Mouse (Mus musculus) testis, adult 2 months (tissue): ENCODE data around the gene Zfp369. TPM values are rescaled to one million over a fixed set of nuclear protein-coding genes. Genes with fewer than 3 reads are reported as not detected.

Source experiments
- H3K27ac ChIP-seq: fragments of 200-500 bp; 2 replicates; pipeline ENCODE4 v1.5.1; 2012; ENCODE audit warnings: low read depth, low read length; ENCODE audit not compliant: control insufficient read depth, insufficient read depth
- H3K27me3 ChIP-seq: fragments of 200-500 bp; 2 replicates; pipeline ENCODE4 v1.6.1; 2012; ENCODE audit warnings: mild to moderate bottlenecking, low read length, moderate library complexity; ENCODE audit not compliant: control insufficient read depth, insufficient read depth
- H3K36me3 ChIP-seq: fragments of 200-500 bp; 2 replicates; pipeline ENCODE4 v1.6.1; 2012; ENCODE audit warnings: mild to moderate bottlenecking, low read length; ENCODE audit not compliant: control insufficient read depth, insufficient read depth
- H3K4me1 ChIP-seq: fragments of 200-500 bp; 2 replicates; pipeline ENCODE4 v1.6.1; 2012; ENCODE audit warnings: low read length; ENCODE audit not compliant: control insufficient read depth, insufficient read depth
- H3K4me3 ChIP-seq: fragments of 200-500 bp; 2 replicates; pipeline ENCODE4 v1.5.1; 2012; ENCODE audit warnings: low read depth, mild to moderate bottlenecking, low read length, moderate library complexity, mixed read lengths; ENCODE audit not compliant: control insufficient read depth
- CTCF ChIP-seq: fragments of 200-500 bp; IDR thresholded peaks from 2 replicates; pipeline ENCODE4 v1.5.1; 2012; ENCODE audit warnings: low read depth, mild to moderate bottlenecking, inconsistent platforms, low read length, moderate library complexity; ENCODE audit not compliant: control insufficient read depth, insufficient read depth, insufficient replicate concordance
- POLR2A ChIP-seq: fragments of 200-500 bp; IDR thresholded peaks from 2 replicates; pipeline ENCODE4 v1.6.1; 2012; ENCODE audit warnings: low read depth, mild to moderate bottlenecking, inconsistent platforms, low read length, moderate library complexity; ENCODE audit not compliant: control insufficient read depth
- polyA plus RNA-seq: library from polyadenylated mRNA; depleted of rRNA; stranded (reverse); fragments of >200 nt; gene quantifications from 2 replicates; pipeline ENCODE4 v1.2.3, GENCODE M21; 2012; rRNA removed

Gene Zfp369
- polyA plus RNA-seq: 4.2 and 5.4 TPM in 2 replicates

DNA sequence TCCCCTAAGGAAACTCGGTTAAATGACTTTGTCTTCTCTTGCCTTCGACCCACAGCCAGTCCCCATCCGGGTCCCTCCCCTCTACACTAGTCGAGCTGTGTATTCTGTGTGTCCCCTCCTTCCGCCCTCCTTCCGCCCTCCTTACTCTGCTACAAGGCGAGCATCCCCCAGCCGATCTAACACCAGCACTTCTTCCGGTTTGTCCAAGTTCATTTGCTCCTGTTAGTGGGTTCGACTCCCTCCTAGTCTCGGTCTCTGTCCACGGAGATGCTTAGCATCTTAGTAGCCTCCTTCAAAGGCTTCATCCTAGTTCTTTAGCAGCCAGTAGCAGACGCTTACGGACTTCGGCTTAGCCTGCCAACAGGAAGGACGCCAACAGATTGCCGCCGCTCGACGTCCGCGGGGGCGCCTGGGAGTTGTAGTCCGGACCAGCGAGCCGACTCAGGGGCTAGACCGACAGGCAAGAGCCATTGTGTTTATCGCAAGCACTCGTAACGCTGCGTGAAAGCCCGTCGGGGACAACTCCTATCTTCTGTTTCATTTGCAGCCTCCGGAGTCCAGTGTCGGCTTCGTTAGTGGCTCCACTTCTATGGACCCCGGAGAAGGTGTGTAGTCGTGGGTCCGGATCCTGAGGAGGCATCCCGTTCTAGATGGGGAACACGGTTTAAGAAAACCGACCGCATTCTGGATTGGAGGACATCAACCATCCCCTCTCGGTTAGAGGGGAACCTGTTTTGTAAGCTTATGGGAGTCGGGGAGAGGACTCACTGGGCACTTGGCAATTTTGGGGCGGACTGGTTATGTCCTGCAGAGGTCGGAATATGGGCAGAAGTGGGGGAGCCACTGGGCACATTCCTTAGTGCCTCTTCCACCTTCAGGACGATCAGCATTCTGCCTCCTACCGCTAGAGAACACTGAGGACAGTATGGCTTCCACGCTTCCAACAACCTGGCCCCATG, at the start of gene Zfp369:
Zfp369 (plus strand) TSS at position 432 of the 959 bp plus-strand sequence.
- Histone ChIP-seq H3K27me3 (no peaks in the 10 kb centered on the region), H3K4me1 (peaks cover 4% of the 10 kb centered on the region; the same call in 1 of the 2 replicates), H3K36me3 (no peaks in the 10 kb centered on the region), H3K4me3 (peak within 1 kb of the TSS; percentile 92), H3K27ac (peak within 1 kb of the TSS; percentile 91)
- no peak for TF ChIP-seq CTCF
- TF ChIP-seq POLR2A: peak; percentile 78

DNA sequence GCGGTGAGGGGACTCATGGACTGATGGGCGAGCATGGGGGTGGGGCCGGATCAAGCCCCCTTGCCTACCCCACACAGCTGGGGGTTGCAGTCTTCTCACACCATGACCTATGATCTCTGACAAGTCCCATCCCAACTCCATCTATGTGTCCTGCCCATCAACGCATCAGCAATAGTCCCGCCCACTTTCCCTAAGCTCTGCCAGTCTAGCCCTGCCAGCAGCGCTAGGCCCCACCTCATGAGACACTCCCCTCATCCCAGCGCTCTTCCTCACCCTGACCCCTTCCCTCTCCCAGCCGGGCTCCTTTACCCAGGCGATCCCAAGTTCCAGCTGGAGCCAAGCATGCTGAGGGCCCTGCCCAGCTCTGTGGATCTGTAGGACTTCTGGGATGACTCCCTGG, 41.4 kb upstream of the Zfp369 start:
- Histone ChIP-seq H3K27me3 (no peaks in the 10 kb centered on the region), H3K36me3 (no peaks in the 10 kb centered on the region), H3K4me3 (peak overlapping the region; percentile 55), H3K4me1 (peaks cover 14% of the 10 kb centered on the region), H3K27ac (no peak overlapping the region)
- TF ChIP-seq POLR2A: 0 out of 2 replicates have a peak, but pooled peaks have one; percentile 42
- no peak for TF ChIP-seq CTCF

DNA sequence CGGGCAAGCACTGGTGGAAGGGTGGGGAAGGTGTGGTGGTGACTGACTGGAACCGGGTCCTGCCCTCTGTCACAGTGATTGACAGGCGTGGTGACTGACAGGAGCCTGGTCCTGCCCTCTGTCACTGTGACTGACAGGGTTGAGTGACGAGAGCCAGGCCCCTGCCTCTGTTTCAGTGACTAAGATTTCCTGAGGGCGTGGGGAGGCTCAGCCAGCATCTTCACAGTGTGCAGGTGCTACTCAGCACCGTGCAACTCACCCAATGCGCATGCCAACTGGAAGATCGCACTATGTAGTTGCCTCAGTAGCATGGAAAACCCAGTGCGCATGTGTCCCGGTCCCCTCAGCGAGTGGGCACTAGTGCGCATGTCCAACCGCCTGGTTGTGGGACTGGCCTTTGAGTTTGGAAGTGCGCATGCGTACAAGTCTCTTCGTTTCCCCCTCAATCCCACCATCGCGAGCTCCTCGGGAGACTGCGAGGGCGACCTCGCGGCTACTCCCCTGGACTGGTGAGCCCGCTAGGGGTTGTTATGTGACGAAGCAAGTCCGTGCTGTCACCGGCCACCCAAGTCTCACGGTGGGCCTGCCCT, 38.0 kb upstream of the Zfp369 start:
- peak overlapping the region; percentile 97 for H3K27ac ChIP-seq
- TF ChIP-seq CTCF (no peak), POLR2A (peak; percentile 79; the same call in 1 of the 2 replicates)
- H3K36me3 ChIP-seq: no peaks in the 10 kb centered on the region
- peak overlapping the region; percentile 96 for H3K4me3 ChIP-seq
- no peaks in the 10 kb centered on the region for H3K27me3 ChIP-seq
- H3K4me1 ChIP-seq: peaks cover 17% of the 10 kb centered on the region

DNA sequence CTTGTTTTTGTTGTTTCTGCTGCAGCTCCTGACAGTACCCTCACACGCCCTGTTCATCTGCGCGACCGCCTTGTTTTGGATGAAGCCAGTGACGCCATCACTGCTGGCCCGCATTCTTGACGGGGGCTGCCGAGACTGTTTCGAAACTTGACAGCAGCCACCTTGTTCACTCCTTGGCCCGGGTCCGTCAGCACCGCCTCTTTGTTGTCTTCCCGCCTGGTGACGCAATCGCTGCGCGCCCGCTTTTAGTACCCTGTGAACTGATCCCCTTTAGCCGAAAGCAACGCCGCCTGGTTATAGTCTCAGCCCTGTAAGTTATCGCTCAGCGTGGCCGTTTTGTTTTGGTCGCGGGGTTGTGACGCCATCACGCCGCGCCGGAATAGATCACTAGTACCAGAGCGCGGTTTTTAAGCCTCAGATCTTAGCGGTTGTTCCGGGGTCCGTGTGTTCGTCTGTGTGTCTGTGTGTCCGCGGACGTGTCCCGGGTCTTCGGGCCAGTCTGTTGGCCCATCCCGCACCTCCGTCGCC, 37.5 kb upstream of the Zfp369 start:
- peaks cover 17% of the 10 kb centered on the region for H3K4me1 ChIP-seq
- H3K4me3 ChIP-seq: peak overlapping the region; percentile 96
- H3K27ac ChIP-seq: peak overlapping the region; percentile 97
- TF ChIP-seq CTCF: peak; percentile 0; the same call in 1 of the 2 replicates
- TF ChIP-seq POLR2A: peak; percentile 54
- no peaks in the 10 kb centered on the region for H3K36me3 ChIP-seq
- no peaks in the 10 kb centered on the region for H3K27me3 ChIP-seq

DNA sequence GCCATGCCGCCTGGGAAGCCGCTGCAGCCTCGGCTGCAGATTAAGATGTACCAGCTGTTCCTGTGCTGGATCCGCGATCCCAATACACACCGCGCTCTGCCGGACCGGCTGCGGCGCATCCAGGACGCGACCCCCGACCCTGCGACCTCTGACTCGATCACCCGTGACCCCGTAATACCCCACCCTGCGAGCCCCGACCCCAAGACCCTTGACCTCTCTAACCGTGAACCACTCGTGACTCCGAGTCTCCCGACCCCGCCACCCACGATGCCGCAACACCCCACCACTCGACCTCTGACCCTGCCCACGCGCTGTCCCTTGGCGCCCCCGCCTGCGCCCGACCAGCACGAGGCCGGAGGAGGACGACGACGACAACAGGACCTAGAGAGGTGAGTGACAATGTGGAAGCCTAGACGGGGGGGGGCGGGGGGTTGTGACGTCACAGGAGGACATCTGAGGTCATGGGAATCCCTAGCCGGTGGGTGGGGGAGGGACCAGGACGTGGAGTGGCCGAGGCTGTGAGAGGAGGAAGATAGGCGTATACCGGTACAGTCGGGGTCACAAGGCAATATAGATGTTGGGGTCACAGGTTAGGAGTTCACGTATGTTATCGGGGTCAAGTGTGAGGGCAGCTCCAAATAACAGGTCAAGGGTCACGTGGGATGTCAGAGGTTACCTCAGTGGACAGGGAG, 36.8 kb upstream of the Zfp369 start:
- Histone ChIP-seq H3K27ac (peak overlapping the region; percentile 97), H3K27me3 (no peaks in the 10 kb centered on the region), H3K36me3 (no peaks in the 10 kb centered on the region), H3K4me3 (peak overlapping the region; percentile 96), H3K4me1 (peaks cover 16% of the 10 kb centered on the region)
- no peak for TF ChIP-seq CTCF
- TF ChIP-seq POLR2A: peak; percentile 52

DNA sequence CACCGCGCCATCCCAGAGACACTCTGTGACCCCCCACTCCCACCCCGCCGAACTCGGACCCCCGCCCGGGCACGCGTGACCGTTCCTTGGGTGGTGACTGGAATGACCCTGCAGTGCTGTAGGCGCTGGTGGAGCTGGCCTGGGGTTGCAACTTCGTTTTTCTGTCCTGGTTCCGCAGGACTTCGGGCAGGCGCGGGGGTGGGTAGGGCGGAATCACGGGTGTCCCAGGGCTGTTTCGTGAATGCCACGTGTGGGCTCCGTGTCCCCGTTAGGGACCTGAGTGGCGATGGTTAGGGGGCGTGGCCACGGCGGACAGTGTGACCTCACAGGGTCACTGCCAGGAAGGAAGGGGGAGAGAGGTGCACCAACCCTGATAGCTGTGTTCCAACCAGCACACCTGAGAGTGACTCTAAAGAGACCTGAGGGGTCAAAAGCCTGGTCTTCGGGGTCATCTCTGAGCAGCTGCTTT, 36.3 kb upstream of the Zfp369 start:
- H3K4me3 ChIP-seq: peak overlapping the region; percentile 96
- H3K27ac ChIP-seq: peak overlapping the region; percentile 97
- no peaks in the 10 kb centered on the region for H3K27me3 ChIP-seq
- TF ChIP-seq CTCF (no peak), POLR2A (peak; percentile 49; the same call in 1 of the 2 replicates)
- peaks cover 10% of the 10 kb centered on the region for H3K4me1 ChIP-seq
- H3K36me3 ChIP-seq: no peaks in the 10 kb centered on the region
